Mouse (Mus musculus) lung, postnatal 0 days (tissue): ENCODE measurements around the gene Sbk2.

ENCODE experiments used
- CTCF ChIP-seq: IDR thresholded peaks from 2 replicates; pipeline ENCODE4 v1.5.1; 2016; ENCODE audit warnings: antibody characterized with exemption, mild to moderate bottlenecking
- EP300 ChIP-seq: IDR thresholded peaks from 2 replicates; pipeline ENCODE4 v1.6.1; 2016; ENCODE audit warnings: antibody characterized with exemption, mild to moderate bottlenecking, control low read depth

- no peak for TF ChIP-seq CTCF
- TF ChIP-seq EP300, result no peak
These were observed 15.8 kb downstream of the Sbk2 start for GRCm38 (mm10) chr7:4948386-4948785.
